Mouse (Mus musculus) B cell, adult 67 days (primary cell): Measurements from ENCODE around the gene Myadm. TPM values are rescaled to one million over a fixed set of nuclear protein-coding genes. Genes with fewer than 3 reads are reported as not detected.

ENCODE experiments used
- total RNA-seq, 2 experiments: library from RNA; stranded (reverse); gene quantifications; 4 replicates each; pipeline ENCODE4 v1.2.4; 2023

Gene Myadm
- total RNA-seq: 10 to 100 TPM; 56.8 to 97.7 TPM

DNA sequence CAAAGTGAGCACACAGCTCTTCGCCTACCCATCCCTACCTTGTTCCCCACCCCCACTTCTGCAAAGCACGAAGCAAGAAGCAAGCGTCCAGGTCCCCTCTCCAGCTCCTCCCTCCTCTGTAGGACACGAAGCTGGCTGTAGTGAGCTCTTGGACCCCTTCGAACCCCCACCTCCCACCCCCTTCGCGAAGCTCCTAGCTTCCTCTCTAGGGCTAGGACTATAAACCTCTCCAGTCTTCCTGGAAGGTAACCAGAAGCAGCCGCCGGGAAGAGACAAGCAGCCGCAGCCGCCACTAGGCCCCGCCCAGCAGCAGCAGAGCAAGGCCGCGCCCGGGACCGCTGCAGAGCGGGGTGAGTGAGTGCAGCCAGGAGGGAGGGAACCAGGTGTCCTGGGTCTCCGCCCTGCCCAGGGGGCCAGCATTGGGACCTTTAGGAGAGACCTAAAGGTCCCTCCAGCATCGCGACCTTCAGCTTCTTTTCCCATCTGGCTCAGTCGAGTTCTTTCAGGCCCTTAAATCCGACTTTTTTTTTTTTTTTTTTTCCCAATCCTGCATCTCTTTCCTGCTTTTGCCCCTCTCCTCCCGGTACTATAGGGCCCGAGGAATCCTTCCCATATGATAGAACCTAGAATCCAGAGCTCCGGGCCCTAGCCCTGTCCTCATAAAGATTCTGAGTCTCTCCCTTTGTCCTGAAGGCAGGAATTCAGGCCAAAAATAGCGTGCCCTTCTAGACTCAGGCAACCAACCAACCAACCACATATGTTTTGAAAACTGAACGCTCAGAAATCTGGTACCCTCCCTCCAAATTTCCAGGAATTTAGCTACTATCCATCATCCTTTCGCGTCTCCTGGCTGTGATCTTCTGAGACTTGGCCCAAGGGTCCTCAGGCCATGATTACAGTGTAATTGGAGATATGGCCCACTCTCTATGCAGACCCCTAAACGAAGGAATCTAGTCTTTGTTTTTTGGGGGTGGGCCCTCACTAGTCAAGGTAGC lies at the start of gene Myadm, which contains the start of gene Prkcg:
Gene Myadm, plus strand, starts transcription at position 105 of the 995 bp plus-strand sequence.
Gene Prkcg, plus strand, starts transcription at position 204 of the 995 bp plus-strand sequence.

DNA sequence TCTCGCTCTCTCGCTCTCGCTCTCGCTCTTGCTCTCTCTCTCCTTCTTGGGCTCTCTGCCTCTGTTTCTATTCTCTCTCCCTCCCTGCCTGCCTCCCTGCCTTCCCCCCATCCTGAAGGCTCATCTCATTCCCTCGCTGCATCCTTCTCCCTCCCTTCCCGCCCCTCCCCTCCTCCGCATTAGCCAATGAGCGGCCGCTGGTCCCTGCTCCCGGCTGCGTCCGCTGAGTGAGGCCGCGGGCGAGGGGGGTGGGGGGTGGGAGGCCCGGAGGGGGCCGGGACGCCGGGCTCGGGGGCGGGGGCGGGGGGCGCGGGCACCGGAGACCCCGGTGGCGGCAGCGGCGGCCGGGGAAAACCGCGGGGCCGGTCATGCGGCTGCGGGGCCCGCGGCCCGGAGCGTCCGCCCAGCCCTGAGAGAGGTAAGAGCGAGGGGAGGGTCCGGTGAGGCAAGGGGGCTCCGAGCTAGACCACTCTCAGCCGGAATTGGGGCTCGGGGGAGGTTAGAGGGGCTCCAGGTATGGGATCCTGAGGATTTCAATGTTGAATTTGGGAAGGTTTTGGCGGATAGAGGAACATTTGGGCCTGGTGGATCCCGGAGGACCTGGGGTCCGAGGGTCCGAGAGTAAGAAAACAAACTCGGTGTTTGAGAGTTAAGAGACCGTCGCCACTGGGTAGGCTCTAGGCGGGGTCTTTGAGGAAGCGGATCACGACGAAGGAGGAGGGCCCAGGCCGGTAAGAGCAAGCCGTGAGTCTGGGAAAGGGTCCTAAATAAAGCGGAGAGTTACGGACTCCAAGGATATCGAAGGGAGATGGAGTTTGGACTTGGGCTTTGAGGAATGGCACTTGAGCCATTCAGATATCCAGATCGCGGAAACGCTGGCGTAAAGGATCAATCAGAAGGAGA lies 44.0 kb downstream of the Myadm start, which contains the start of gene Cacng7:
Gene Cacng7, plus strand, starts transcription at position 337 of the 903 bp plus-strand sequence.

Other genes with a start within 250 kb of the Myadm start
- not detected for gene AU018091, start 119.9 kb upstream of the Myadm start, total RNA-seq
- gene Nlrp12, start 39.3 kb upstream of the Myadm start, total RNA-seq: under 1 TPM in 1 of 2 experiments, not detected in 1; 0.09 TPM
- gene Prkcg, start 99 bp downstream of the Myadm start, total RNA-seq: 10 to 100 TPM in 1 of 2 experiments, 1 to 10 TPM in 1; 7.9 to 16.6 TPM
- gene Cacng7, start 43.9 kb downstream of the Myadm start, total RNA-seq: not detected
- gene Cacng8, start 101.6 kb downstream of the Myadm start, total RNA-seq: not detected
- gene Cacng6, start 135.1 kb downstream of the Myadm start, total RNA-seq: not detected
- not detected for gene Tarm1, start 213.5 kb downstream of the Myadm start, total RNA-seq